Mouse (Mus musculus): Measurements from ENCODE around the gene Hypk. TPM values are rescaled to one million over a fixed set of nuclear protein-coding genes. Genes with fewer than 3 reads are reported as not detected.

The Hypk gene
- total RNA-seq, 4 experiments from 2014 or later = 14.2 to 53.3 (median 35.7) TPM

GRCm38 (mm10) chr2:121505942-121506882 is 53.1 kb downstream of the Hypk start, which contains the start of the genes Mfap1a and Wdr76:
TSS of gene Mfap1a (minus strand) at chr2:121506665.
TSS of gene Wdr76 (plus strand) at chr2:121506723.
- DNase-seq = peak; percentile 81

GRCm38 (mm10) chr2:121507173-121507950 is 54.3 kb downstream of the Hypk start:
- no peak for DNase-seq

- DNase-seq = no peak
These were observed 54.9 kb downstream of the Hypk start for GRCm38 (mm10) chr2:121507951-121508330.

Small RNA genes lying within 50 kb of the gene (microRNA-seq; reads per million reads assigned to microRNA genes)
- gene Gm22953 = 0 reads per million in 2 experiments

Other genes starting within 250 kb of the Hypk start
- 100 to 1,000 TPM in 1 of 4 experiments, 10 to 100 TPM in 3; 81.3 to 124 (median 91.5) TPM for gene Trp53bp1, start 181.9 kb upstream of the Hypk start, total RNA-seq (2022)
- 10 to 100 TPM; 10.4 to 17.5 (median 12.5) TPM for gene Map1a, start 163.7 kb upstream of the Hypk start, total RNA-seq (2022)
- gene Ppip5k1, start 97.9 kb upstream of the Hypk start, total RNA-seq (2022) = 10 to 100 TPM; 46.6 to 69.1 (median 53.0) TPM
- gene Ckmt1, start 95.6 kb upstream of the Hypk start, total RNA-seq (2022) = 10 to 100 TPM in 3 of 4 experiments, 1 to 10 TPM in 1; 9.9 to 15.5 (median 12.2) TPM
- 1 to 10 TPM in 1 of 4 experiments, under 1 TPM in 1, not detected in 2; 0.81 to 1.4 TPM for gene Strc, start 66.1 kb upstream of the Hypk start, total RNA-seq (2022)
- 100 to 1,000 TPM; 426 to 490 (median 434) TPM for gene Pdia3, start 39.5 kb upstream of the Hypk start, total RNA-seq (2022)
- gene Catsper2, start 39.5 kb upstream of the Hypk start, total RNA-seq (2022) = 1 to 10 TPM; 2.2 to 4.1 (median 2.9) TPM
- gene Ell3, start 9.0 kb upstream of the Hypk start, total RNA-seq (2022) = under 1 TPM in 3 of 4 experiments, not detected in 1; 0.24 to 0.74 (median 0.62) TPM
- 100 to 1,000 TPM; 249 to 360 (median 257) TPM for gene Serf2, start 4.1 kb upstream of the Hypk start, total RNA-seq (2022)
- under 1 TPM; 0.20 to 0.75 (median 0.28) TPM for gene Serinc4, start 3.5 kb downstream of the Hypk start, total RNA-seq (2022)
- gene Mfap1b, start 20.8 kb downstream of the Hypk start, total RNA-seq (2022) = 10 to 100 TPM; 38.2 to 44.8 (median 40.2) TPM
- 10 to 100 TPM; 31.3 to 37.9 (median 35.5) TPM for gene Mfap1a, start 53.4 kb downstream of the Hypk start, total RNA-seq (2022)
- 1 to 10 TPM; 2.6 to 6.1 (median 4.4) TPM for gene Wdr76, start 53.4 kb downstream of the Hypk start, total RNA-seq (2022)

Measured in adrenal gland, adult 8-10 months (tissue).